Mouse (Mus musculus) neutrophil, adult 5-6 weeks (primary cell): Measurements from ENCODE around the gene Ncor2. TPM values are rescaled to one million over a fixed set of nuclear protein-coding genes. Genes with fewer than 3 reads are reported as not detected.

ENCODE experiments used
- ATAC-seq: fragments of 151-379, 151-347 bp; 2 replicates; pipeline ENCODE4 v1.8.0; 2017; ENCODE audit warnings: mild to moderate bottlenecking, moderate TSS enrichment; ENCODE audit not compliant: insufficient number of reproducible peaks, poor library complexity, low FRiP score, severe bottlenecking; ENCODE audit errors: extremely low read depth
- total RNA-seq: library from RNA; stranded (forward); fragments of 200-1000 nt; gene quantifications from 2 replicates; pipeline ENCODE4 v1.2.3, GENCODE M21; 2017

The Ncor2 gene
- total RNA-seq, 1 experiment from 2014 or later: 16.9 TPM

DNA sequence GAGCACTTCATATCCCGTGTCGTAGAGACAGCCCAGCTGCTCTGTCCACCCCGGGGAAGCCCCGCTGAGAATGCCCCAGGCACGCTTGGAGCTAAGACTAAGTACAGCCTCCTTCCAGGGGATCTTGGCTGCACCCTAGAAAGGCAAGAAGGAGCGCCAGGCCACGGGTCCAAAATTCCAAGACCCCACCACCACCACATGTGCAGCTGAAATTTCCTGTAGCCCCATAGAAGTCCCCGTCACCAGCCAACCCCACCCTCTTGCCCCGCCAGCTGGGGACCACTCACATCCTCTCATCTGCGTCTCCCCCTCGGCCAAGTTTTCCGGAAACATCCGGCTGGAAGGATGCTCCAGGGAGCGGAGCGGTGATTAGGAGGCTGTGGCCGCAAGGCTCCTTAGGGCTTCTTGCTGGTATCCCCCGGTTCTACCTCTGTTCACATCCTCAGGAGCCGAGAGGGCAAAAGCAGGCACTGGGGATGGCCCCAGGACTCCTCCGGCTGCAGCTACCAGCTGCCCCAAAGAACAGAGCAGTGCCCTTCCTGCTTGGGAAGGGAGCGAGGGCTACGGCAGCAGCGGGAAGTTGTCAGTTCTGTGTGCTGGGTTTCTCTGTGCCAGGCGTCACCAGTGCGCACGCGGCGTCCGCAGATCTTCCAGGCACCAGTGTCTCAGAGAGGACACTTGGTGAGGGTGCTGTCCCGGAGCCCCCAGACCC is 121.3 kb downstream of the Ncor2 start:
- peak; percentile 20; the same call in 1 of the 2 replicates for ATAC-seq

DNA sequence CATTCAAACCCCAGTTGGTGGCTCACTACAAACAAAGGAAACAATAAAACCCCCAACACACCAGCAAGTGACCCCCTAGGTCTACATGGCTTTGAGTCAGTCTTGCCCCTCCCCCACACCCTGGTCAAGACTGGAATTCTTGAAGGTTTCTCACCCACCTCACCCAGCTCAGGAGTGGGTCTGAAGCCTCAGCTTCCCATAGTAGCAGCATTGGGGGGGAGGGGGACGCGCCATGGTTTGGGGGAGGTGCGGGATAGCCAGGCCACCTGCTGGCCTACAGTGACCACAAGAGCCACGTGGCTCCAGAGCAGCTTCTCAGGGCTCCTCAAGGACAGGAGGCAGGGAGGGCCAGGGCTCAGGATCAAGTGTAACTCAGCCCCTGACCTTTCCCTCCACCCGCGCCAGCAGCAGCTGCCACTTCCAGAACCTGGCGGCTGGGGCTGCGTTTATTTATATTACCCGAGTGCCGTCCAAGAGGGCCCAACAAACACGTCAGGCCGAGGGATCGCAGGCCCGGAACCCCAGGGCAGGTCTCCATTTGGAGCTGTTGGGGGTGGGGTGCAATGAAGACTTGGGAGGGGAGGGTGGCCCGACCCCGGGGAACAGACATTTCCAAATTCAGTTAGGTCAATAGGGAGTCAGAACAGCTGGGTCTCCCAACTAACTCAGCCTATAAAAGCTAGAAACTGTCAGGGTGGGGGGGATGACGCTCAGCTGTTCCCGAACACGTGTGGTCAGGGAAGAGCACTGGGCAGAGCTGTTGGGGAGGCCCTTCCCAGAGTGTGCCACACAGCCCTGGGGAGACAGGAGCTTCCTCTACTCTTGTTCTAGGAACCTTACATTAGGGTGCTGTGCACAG is 122.1 kb downstream of the Ncor2 start:
- no peak for ATAC-seq

DNA sequence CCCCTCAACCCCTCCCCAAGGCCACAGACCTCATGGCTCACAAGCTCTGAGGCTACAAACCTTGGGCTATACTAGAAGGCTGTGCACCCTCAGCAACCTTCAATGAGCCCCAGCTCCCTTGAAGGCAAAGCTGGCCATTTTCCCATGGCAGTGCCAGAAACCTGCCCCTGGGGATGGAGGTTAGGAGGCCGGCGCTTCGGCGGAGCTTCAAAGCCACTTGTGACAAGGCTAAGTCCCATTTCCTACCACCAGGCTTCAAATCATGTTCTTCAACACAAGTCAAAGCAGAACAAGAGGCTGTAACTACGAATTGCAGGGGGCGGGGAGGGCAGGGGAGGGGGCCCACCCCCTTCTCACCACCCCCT is 122.7 kb downstream of the Ncor2 start:
- ATAC-seq: no peak

DNA sequence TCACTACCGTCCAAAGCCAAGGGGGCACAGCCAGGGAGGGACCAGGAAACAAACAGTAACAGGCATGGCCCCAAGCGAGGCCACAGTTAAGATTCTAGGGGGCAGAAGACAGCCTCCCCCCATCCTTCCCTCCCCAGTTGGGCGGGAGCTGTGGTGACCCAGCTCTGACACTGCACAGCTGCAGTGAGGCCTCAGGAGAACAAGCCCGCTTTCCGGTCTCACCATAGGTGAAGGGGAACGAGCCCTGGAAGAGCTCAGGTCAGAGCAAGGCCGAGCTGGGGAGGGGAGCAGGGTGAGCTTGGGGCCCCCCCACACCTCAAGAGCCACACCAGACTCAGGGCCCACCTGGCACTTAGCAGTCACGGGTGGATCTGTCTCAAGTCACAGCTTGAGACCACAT is 123.1 kb downstream of the Ncor2 start:
- ATAC-seq: no peak

DNA sequence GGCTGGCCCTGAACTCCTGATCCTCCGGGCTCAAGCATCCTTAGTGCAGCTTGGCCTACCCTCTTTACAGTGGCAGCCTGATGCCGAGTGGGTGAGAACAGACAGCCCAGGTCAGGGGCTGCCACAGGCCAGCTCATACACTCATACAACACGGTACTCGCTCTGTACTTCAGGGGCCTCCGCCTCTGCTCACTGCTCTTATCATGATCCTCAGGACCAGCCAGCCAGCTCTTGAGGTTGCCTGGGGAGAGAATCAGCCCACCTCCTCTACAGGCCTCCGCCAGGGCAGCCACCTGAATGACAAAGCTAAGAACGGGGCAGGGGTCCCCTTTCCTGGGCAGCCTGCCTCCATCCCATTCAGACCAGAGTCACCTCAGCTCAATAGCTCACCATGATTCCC is 125.4 kb downstream of the Ncor2 start:
- no peak for ATAC-seq

DNA sequence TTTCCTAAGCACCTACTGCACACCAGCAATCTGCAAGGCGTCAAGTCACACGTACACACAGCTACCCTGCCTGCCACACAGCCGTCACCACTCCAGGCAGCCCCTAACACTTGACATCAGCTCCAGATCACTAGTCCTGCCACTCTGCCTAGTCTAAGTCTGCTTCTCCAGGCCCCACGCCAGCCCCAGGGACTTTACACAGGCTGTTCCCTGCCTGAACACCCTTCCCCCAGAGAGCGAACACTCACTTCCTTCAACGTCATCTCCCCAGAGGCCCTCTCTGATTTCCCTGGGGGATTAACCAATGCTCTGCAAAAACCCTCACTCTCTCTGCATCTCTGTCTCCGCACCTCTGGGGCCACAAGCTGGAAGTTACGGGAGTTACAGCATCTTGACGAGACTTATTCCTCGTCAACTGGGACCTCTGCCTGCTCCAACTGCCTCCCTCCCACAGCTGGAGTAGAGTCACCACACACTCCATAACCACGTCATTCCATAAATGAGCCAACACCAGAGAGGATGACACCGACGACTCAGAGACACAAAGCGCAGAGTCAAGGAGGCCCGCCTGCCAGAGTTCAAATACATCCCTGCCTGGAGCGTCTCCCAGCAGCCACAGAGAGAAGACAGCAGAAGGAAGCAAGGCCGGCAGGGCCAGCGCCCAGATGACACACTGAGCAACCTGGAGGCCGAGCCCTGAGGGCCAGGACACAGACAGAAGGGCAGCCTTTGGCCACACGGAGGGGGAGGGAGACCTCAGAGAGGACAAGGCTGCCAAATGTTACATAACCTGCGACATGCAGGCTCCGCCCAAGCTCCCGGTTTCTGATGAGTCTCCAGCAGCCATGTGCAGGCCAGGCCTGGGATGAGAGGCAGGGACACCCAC is 126.2 kb downstream of the Ncor2 start:
- ATAC-seq: peak; percentile 56

DNA sequence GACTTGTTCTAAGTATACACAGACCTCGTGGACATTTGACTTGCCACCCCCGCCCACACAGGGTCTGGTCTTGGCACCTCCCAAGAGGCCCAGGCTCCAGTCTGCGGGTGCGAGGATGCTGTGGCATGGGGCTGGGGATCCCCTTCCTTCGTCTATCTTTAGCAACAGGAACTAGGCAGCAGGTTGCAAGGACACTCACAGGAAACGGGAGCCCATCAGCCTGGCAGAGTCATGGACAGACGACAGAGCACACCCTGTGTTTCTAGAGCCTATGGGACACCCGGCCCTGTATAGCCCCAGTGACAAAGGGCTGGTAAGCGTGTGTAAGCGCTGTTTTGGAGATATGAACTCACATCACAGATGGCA is 126.8 kb downstream of the Ncor2 start:
- no peak for ATAC-seq

DNA sequence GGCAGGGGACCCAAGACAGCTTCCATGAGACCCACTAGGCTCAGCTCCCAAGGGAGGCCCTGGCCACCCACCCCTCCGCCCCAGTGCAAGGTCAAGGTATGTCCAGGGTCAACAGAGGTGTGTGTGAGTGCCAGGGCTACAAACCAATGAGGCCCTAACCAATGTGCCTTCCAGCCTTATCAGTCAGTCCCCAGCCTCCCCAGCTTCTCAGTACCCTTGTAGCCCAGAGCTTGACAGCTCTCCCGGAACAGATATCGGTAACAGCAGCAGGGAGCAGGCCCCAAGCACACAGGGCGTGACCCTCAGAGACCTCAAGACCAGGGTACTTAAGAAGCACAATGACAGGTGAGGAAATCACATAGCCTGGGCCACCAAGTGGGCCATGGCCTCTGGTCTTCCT is 129.5 kb downstream of the Ncor2 start:
- no peak for ATAC-seq

DNA sequence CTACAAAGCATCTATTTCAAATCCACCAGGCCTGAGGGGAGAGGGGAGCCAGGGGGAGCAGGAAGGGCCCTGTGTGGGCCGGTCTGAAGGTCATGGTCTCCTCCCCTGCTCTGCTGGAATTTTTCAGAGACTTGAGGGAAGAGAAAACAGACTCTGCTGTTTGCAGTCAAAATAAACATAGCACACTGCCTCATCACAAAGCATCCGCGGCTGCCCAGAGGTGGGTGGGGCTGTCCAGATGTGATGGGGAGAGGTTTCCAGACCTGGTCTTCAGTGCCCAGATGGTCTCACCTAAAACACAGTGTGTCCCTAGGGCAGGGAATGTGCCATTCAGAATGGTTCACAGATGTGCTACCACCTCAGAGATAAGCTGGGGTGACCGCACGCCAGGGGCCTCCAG is 132.6 kb downstream of the Ncor2 start:
- ATAC-seq: no peak

DNA sequence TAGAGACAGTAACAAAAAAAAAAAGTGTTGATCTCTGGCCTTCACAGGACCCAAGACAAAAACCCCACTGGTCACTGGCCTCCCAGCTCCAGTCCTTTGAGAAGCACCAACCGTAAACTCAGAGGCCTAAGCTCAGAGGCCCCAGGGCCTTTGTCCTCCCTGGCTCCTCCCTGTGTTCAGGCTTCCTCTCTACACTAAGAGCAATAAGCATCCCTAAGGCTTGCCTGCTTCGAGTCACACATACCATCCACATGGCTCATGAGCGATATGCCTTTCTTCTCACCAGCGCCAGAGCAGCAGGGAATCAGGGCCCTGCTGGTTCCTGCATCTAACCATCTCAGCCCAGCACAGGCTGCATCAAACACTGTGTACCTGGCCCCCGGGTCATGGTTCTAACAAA is 133.8 kb downstream of the Ncor2 start:
- ATAC-seq: no peak

DNA sequence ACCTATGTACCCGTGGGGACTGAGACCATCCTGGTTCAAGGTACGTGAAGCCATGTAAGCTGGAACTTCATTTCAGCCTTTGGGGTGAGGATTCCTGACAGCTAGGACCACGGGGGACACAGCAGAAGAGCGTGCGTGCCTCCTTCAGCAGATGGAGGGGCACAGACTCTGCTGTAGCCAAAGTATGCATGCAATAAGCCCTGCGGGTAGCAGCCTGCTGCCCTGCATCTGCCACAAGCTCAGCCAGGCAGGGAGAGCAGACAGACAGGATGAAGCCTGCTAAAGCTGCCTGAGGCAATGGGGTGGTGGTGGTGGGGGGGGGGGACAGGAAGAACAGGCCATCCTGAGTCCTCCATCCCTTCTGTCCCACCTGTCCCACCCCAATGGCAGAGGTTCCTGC is 135.6 kb downstream of the Ncor2 start:
- no peak for ATAC-seq

DNA sequence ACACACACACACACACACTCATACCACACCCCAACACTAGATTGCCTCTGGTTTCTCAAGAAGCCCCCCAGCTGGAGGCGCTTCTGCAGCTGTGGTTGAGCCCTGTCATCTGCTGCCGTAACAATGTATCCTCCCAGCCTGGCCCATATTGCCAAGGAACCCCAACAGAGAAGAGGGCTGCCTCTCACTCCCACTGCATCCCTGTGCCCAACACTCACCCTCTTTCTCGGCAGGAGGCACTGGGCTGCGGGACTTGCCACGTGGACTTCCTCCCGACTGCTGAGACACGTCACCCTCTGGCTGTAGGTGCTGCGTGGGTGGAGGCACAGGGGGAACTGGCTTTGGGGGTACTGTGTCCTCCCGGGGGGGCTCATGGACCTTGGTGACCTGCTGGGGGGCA is 137.4 kb downstream of the Ncor2 start:
- no peak for ATAC-seq

DNA sequence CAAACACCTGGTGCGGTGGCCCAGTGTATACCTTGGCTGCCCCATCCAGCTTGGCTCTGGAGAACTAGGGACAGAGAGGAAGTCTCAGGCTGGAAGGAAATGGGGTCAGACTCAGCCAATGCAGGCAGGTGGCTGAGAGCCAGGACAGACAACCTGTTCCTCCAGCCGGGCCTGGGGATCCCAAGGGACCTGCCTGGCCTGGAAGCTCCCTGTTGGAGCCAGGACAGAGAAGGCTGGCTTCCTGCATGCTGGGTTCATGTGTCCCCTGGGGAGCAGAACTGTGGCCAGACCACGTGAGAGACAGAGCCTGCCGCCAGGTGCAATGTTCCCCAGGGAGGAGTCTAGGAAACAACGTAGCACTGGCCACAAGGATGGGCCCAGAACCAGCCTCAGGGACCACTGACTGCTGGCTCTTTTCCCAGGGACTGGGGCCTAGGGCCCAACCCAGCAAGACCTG is 138.9 kb downstream of the Ncor2 start:
- ATAC-seq: no peak

DNA sequence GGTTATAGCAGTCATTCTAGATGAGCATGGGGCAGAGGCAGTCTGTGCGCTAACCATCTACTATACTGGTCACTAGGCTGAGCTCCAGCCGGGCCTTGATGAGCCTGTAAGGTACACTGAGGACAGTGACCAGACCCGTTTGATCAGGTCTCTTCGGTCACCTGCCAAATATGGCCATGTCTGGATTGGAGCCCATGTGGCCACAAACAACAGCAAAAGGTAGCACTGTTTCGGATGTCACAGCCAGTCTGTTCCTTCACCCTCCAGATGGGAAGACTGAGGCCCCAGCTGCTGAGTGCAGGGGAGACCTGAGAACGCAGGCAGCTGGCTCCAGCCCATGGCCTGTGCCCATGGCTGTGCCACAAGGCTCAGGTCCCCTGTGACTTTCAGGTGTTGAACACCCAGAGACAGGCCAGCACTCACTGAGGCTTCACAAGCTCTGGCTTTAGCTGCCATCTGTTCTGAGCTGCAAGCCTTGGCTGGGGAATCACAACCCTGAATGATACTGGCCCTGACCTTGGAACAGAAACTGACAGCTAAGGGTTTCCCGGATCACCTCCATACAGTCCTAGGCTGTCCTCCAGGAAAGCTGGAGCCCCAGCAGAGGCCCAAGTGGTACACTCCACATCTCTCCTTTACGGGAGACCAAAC is 139.5 kb downstream of the Ncor2 start:
- no peak for ATAC-seq

DNA sequence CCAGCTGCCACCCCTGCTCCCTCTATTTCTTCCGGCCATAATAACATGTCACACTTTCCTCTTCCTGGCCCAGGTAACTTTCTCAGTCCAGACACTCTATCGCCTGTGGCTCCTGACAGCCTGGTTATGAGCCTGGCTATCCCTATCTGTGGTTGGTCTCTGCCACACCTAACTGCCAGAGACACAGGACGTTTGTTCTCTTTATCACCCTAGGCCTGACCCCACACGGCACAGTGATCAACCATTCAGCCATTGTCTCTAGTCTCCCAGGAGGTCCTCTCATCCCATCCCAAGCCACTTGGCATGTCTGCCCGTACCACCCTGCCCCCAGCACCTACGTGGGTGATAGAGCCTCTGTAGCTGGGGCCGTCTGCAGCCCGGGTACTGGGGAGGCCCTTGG is 142.5 kb downstream of the Ncor2 start:
- no peak for ATAC-seq

DNA sequence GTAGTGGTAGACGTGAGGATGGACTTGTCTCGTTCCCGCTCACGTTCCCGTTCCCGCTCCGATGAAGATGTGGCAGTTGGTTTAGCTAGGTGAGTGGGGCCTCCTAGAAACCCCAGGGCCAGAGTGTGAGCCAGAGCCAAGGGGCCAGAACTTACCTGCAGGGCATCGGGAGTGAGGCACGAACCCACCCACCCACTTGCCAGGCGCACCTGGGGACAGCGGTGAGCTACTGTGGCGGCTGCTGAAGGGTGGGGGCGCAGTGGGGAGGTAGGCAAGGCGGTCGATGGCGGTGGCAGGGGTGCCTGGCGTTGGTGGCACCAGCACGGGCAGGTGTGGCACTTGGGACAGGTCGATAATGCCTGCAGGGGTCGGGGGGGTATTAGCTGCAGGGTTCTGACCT is 150.1 kb downstream of the Ncor2 start:
- ATAC-seq: no peak

DNA sequence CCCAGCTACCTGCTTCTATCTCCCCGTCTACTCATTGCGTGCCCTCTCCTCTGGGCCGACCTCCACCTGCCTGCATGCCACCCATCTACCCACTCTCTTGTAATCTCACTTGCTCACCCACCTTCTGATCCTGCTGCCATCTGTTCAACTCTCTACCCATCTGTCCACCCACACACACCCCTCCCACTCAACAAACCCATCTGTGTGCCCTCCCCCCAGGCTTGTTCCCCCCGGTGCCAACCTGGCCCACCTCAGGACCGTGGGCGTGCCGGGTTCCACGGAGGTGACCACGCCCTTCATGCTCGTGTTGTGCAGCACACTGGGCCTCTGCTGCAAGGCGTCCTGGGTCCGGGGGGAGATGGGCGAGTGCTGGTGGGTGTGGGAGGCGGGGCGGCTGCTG is 150.6 kb downstream of the Ncor2 start:
- no peak for ATAC-seq

DNA sequence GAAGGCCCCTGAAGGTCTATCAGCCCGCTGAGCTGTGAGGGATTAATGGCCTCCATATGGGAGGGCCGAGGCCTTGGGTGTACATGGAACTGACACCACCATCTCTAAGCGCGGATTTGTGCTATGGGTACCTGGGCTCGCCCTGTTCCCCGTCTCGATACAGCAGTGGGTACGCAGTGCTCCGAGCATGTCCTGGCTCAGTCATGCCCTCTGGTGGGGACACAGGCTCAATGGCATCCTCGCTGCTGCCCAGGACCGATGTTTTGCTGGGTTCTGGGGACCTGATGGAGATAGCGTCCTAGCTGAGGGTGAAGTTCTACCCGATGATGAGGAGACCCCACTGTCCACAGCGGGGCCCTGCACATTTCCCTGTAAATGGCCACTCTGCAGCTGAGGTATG is 155.0 kb downstream of the Ncor2 start:
- no peak for ATAC-seq

DNA sequence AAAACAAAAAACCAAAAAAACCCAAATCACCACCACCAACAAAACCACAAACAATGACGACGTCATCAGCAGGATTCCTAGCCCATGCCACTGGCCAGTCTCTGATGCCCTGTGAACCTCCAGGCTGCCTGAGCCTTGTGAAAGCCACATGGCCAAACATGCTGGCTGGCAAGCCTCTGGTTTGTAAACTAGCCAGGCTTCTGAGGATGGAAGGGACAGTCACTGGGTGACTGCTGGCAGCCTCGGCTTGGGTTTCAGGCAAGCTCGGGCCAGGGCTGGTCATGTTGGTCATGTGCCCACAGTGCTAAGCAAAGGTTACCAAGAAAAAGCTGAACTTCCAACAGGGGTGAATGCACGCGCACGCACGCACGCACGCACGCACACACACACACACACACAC is 157.7 kb downstream of the Ncor2 start:
- ATAC-seq: no peak
